Mouse (Mus musculus) kidney, embryonic 14.5 days (tissue): ENCODE data around the gene Vstm5. TPM values are rescaled to one million over a fixed set of nuclear protein-coding genes. Genes with fewer than 3 reads are reported as not detected.
"Not testable (repeated sequence)": the region's sequence is repeated elsewhere in the genome, so short reads cannot be mapped to it uniquely, and the experiment has no call there.

Experiments used
- ATAC-seq: fragments of 200-750 bp; cut with Nextera tagmentation; 2 replicates; pipeline ENCODE4 v1.8.0; 2017; ENCODE audit warnings: moderate number of reproducible peaks, mild to moderate bottlenecking, moderate TSS enrichment, moderate library complexity; ENCODE audit not compliant: low FRiP score, low TSS enrichment
- H3K27ac ChIP-seq: fragments of 300-500 bp; sonication (generic); 2 replicates; pipeline ENCODE4 v1.5.1; 2014; ENCODE audit warnings: low read depth, mild to moderate bottlenecking, low read length, moderate library complexity, mixed read lengths
- H3K27me3 ChIP-seq: fragments of 300-500 bp; sonication (generic); 2 replicates; pipeline ENCODE4 v1.6.1; 2014; ENCODE audit warnings: mild to moderate bottlenecking, low read length; ENCODE audit not compliant: control insufficient read depth, insufficient read depth
- H3K36me3 ChIP-seq: fragments of 300-500 bp; sonication (generic); 2 replicates; pipeline ENCODE4 v1.6.1; 2014; ENCODE audit warnings: low read length, mixed read lengths; ENCODE audit not compliant: control insufficient read depth, insufficient read depth
- H3K4me1 ChIP-seq: fragments of 300-500 bp; sonication (generic); 2 replicates; pipeline ENCODE4 v1.6.1; 2014; ENCODE audit warnings: low read length, mixed read lengths; ENCODE audit not compliant: control insufficient read depth, insufficient read depth
- H3K4me2 ChIP-seq: fragments of 300-500 bp; sonication (generic); replicated peaks from 2 replicates; pipeline ENCODE4 v1.6.1; 2014; ENCODE audit warnings: low read depth, mild to moderate bottlenecking, low read length
- H3K4me3 ChIP-seq: fragments of 300-500 bp; sonication (generic); 2 replicates; pipeline ENCODE4 v1.5.1; 2014; ENCODE audit warnings: mild to moderate bottlenecking, low read length
- H3K9ac ChIP-seq: fragments of 300-500 bp; sonication (generic); 2 replicates; pipeline ENCODE4 v1.6.1; 2014; ENCODE audit warnings: low read depth, mild to moderate bottlenecking, low read length, moderate library complexity
- H3K9me3 ChIP-seq: fragments of 300-500 bp; sonication (generic); 2 replicates; pipeline ENCODE4 v1.6.1; 2016; ENCODE audit warnings: low read length; ENCODE audit not compliant: control insufficient read depth
- WGBS: fragments of 180-500 bp; shearing (Covaris S2); extraction: QIAGEN DNeasy Blood & Tissue Kit; methylation state at CpG from one replicate; pipeline ENCODE4 v1.1.7; 2014; 5-methylcytosine and 5-hydroxymethylcytosine counted together
- polyA plus RNA-seq: library from polyadenylated mRNA; unstranded; fragments of >200 nt; fragmentation: Nextera tagmentation; extraction: Ambion mirVana; gene quantifications from 2 replicates; pipeline ENCODE4 v1.2.1, GENCODE M21; 2014

The Vstm5 gene
- polyA plus RNA-seq = 5.6 and 8.0 TPM in 2 replicates

DNA sequence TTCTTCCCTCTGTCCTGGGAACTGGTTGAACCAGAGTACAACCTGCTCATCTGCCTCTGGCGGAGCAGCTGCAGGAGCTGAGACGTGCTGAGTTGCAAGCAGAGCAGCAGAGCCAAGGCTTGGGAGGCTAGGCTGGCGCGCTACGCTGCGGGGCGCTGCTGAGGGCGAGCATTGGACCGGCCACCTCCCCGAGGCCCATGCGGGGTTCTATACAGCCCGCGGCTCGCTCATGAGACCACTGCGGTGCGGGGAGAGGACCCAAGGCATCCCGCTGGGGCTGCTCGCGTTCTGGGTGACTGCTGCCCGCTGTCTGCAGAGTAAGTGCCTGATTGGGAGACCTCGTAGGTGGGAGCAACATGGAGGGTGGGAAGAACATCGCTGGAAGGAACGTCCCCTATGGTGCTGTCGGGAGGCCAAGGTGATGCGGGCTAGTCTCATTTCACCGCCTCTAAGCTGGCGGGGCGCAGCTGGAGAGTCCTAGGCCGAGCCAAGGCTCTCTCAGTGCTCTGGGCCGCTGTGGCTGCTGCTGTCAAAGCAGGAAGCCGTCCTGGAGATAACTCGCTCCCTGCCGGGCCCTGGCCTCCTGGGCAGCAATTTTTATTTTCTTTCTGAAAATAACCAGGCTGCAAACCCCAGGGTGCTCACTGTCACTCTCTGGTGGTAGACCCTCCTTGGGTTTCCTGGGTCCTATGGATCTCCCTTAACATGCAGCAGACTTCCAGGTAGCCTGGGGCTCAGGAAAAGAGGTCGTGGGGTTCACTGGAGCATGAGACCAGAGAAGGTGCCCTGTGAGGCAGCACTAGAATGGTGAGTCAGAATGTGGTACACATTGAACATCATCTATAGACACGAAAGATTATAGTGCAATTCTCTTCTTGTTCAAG is at the start of gene Vstm5:
Vstm5 (plus strand) TSS at position 4 of the 884 bp plus-strand sequence.
- Histone ChIP-seq H3K9me3 (no peaks in the 10 kb centered on the region), H3K27me3 (no peaks in the 10 kb centered on the region), H3K36me3 (no peaks in the 10 kb centered on the region), H3K4me3 (peak within 1 kb of the TSS; percentile 46), H3K4me2 (peak within 1 kb of the TSS; percentile 82), H3K9ac (peak within 1 kb of the TSS; percentile 67), H3K4me1 (peaks cover 16% of the 10 kb centered on the region; the same call in 1 of the 2 replicates), H3K27ac (peak within 1 kb of the TSS; percentile 15; the same call in 1 of the 2 replicates)
- peak; percentile 81 for ATAC-seq
- 4% methylated on average over 35 of the region's 35 CpGs for WGBS

DNA sequence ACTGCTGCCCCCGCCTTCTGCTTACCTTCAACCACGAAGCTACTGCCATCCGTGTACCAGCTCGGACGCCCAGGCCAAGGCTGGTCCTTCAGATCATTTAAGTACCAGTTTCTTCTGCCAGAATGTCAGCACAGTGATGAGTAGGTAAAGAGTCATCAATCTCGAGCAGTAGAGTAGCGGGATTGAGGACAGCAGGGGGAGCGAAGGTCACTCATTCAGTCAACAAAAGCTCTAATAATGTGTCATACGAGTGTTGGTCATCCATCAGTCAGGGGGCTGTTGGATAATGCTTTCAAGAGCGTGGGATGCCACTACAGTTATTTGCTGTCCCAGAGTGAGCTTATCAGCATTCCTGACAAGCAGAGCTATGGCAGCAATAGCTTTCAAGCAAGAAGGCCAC is 44.0 kb upstream of the Vstm5 start:
- H3K4me2 ChIP-seq, H3K9ac ChIP-seq, H3K9me3 ChIP-seq, H3K27ac ChIP-seq, H3K36me3 ChIP-seq, ATAC-seq, H3K27me3 ChIP-seq, H3K4me1 ChIP-seq, H3K4me3 ChIP-seq: not testable (repeated sequence)
- WGBS = 82% methylated on average over 10 of the region's 10 CpGs

DNA sequence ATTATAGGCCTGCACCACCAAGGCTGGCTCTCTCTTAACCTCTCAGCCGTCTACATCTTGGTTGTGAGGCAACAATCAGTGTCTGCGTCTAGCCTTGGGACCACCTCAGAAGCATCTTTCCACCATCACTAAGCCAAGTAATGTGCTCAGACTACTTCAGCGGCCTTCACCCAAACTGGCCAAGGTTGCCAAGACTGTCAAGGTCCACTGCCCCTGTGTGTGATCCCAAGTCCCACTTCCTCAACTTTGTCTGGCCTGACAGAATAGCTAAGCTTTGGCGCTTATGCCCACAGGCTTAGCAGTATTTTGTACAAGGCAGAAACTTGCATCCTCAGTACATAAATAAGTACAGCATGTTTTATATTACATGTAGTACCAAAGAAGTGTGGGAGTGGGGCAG is 32.2 kb upstream of the Vstm5 start:
- no peak for ATAC-seq

GRCm38 (mm10) chr9:15209320-15209719 is 29.5 kb upstream of the Vstm5 start:
- Histone ChIP-seq H3K36me3 (no peaks in the 10 kb centered on the region), H3K27ac (no peak overlapping the region), H3K27me3 (no peaks in the 10 kb centered on the region), H3K4me3 (no peak overlapping the region), H3K9ac (no peak overlapping the region), H3K4me1 (no peaks in the 10 kb centered on the region), H3K9me3 (no peaks in the 10 kb centered on the region), H3K4me2 (no peak overlapping the region)
- 77% methylated on average over 2 of the region's 2 CpGs for WGBS
- ATAC-seq = no peak

More for the DNA sequence above, 32.2 kb upstream of the Vstm5 start:
- WGBS = 89% methylated on average over 4 of the region's 4 CpGs
- Histone ChIP-seq H3K27ac (no peak overlapping the region), H3K4me1 (no peaks in the 10 kb centered on the region), H3K9me3 (no peaks in the 10 kb centered on the region), H3K36me3 (no peaks in the 10 kb centered on the region), H3K4me3 (no peak overlapping the region), H3K27me3 (no peaks in the 10 kb centered on the region), H3K4me2 (no peak overlapping the region), H3K9ac (no peak overlapping the region)

GRCm38 (mm10) chr9:15211876-15212275 is 27.0 kb upstream of the Vstm5 start:
- Histone ChIP-seq H3K36me3 (no peaks in the 10 kb centered on the region), H3K27me3 (no peaks in the 10 kb centered on the region), H3K4me1 (no peaks in the 10 kb centered on the region), H3K9me3 (no peaks in the 10 kb centered on the region), H3K4me3 (no peak overlapping the region), H3K27ac (no peak overlapping the region), H3K4me2 (no peak overlapping the region), H3K9ac (no peak overlapping the region)
- WGBS = 80% methylated on average over 3 of the region's 3 CpGs
- ATAC-seq = no peak

GRCm38 (mm10) chr9:15213695-15214094 is 25.1 kb upstream of the Vstm5 start:
- Histone ChIP-seq H3K9me3 (no peaks in the 10 kb centered on the region), H3K27me3 (no peaks in the 10 kb centered on the region), H3K4me1 (no peaks in the 10 kb centered on the region), H3K36me3 (no peaks in the 10 kb centered on the region), H3K9ac (no peak overlapping the region), H3K27ac (no peak overlapping the region), H3K4me2 (no peak overlapping the region), H3K4me3 (no peak overlapping the region)
- no peak for ATAC-seq
- WGBS = 83% methylated on average over 1 of the region's 1 CpGs

DNA sequence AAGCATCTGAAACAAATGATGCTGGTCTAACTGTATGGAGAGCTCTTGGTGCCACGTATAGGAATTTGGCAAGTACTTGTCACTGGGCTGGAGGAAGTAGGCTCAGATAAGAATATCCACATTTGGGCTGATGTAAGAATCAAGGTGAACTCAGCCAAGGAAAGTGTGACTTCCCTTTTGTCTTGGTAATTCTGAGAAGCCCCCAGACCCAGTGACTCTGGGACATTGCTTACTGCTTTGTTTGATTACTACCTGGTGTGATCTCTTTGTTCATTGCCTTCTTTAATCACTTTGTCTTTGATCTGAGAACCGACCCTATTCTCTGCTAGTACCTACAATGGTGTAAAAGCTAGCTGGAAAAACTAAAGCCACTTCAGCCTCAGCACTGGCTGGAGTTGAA is 13.9 kb upstream of the Vstm5 start:
- no peak overlapping the region for H3K4me2 ChIP-seq
- WGBS = 29% methylated on average over 2 of the region's 2 CpGs

DNA sequence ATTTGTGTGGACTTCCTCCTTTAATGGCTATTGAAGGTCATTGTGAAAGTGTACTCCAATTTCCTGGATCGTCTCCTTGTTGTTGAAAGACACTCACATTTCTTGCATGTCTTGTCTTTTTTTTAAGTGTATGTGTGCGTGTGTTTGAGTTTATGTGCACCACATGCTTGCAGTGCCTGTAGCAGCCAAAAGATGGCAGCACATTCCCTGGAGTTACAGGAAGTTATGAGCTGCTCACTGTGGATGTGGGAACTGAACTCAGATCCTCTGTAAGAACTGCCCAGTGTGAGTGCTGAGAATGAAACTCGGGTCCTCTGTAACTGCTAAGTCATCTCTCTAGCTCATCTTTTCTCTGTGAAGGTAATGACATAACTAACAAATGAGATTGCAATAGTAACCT is 6.4 kb upstream of the Vstm5 start:
- H3K27me3 ChIP-seq = no peaks in the 10 kb centered on the region
- 91% methylated on average over 3 of the region's 3 CpGs for WGBS

More for the DNA sequence above, 13.9 kb upstream of the Vstm5 start:
- Histone ChIP-seq H3K27me3 (no peaks in the 10 kb centered on the region), H3K36me3 (no peaks in the 10 kb centered on the region), H3K27ac (no peak overlapping the region), H3K4me1 (no peaks in the 10 kb centered on the region), H3K9me3 (peaks cover 3% of the 10 kb centered on the region; the same call in 1 of the 2 replicates), H3K4me3 (no peak overlapping the region), H3K9ac (no peak overlapping the region)
- no peak for ATAC-seq

DNA sequence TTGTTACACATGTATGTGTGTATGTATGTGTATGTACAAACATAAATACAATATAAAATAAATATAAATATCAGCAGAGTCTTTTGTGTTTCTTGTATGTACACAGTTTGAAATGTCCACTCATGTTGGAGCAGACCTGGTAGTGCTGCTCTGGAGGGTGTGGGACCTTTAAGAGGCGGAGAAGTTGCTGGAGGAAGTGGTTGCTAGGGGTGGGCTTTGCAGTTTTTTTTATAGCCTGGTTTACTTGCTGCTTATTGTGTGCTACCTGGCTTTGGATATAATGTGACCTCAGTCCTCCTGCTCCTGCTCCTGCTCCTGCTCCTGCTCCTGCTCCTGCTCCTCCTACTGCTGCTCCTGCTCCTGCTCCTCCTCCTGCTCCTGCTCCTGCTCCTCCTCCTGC is 5.2 kb upstream of the Vstm5 start:
- no peak for ATAC-seq
- H3K36me3 ChIP-seq = no peaks in the 10 kb centered on the region
- no peak overlapping the region for H3K27ac ChIP-seq
- H3K9me3 ChIP-seq = no peaks in the 10 kb centered on the region; the same call in 1 of the 2 replicates
- H3K4me1 ChIP-seq = 0 out of 2 replicates have a peak, but pooled peaks cover 8% of the 10 kb centered on the region
- H3K27me3 ChIP-seq = no peaks in the 10 kb centered on the region
- H3K9ac ChIP-seq = no peak overlapping the region
- WGBS = 88% methylated on average over 1 of the region's 1 CpGs
- H3K4me3 ChIP-seq = no peak overlapping the region
- H3K4me2 ChIP-seq = no peak overlapping the region

More for the DNA sequence above, 6.4 kb upstream of the Vstm5 start:
- Histone ChIP-seq H3K4me1 (0 out of 2 replicates have a peak, but pooled peaks cover 5% of the 10 kb centered on the region), H3K4me3 (no peak overlapping the region), H3K36me3 (no peaks in the 10 kb centered on the region), H3K27ac (no peak overlapping the region), H3K9ac (no peak overlapping the region), H3K9me3 (no peaks in the 10 kb centered on the region; the same call in 1 of the 2 replicates), H3K4me2 (no peak overlapping the region)
- no peak for ATAC-seq
